Mouse (Mus musculus) stomach, postnatal 0 days (tissue): Measurements from ENCODE around the gene Zfp46. TPM values are rescaled to one million over a fixed set of nuclear protein-coding genes. Genes with fewer than 3 reads are reported as not detected.

ENCODE experiments used
- ATAC-seq: fragments of 200-750 bp; cut with Nextera tagmentation; 2 replicates; pipeline ENCODE4 v1.8.0; 2017; ENCODE audit not compliant: low FRiP score, low TSS enrichment
- DNase-seq: peaks from one replicate; pipeline ENCODE4 v3.0.0-alpha.2; 2016; ENCODE audit warnings: low spot score
- H3K27ac ChIP-seq: fragments of 300-500 bp; sonication (generic); replicated peaks from 2 replicates; pipeline ENCODE4 v1.5.1; 2014; ENCODE audit warnings: mild to moderate bottlenecking, control low read depth
- H3K27me3 ChIP-seq: fragments of 300-500 bp; sonication (generic); 2 replicates; pipeline ENCODE4 v1.6.1; 2014; ENCODE audit warnings: low read length; ENCODE audit not compliant: control insufficient read depth, insufficient read depth
- H3K36me3 ChIP-seq: fragments of 300-500 bp; sonication (generic); 2 replicates; pipeline ENCODE4 v1.6.1; 2014; ENCODE audit warnings: low read length, mixed read lengths; ENCODE audit not compliant: control insufficient read depth, insufficient read depth
- H3K4me1 ChIP-seq: fragments of 300-500 bp; sonication (generic); replicated peaks from 2 replicates; pipeline ENCODE4 v1.6.1; 2014; ENCODE audit warnings: antibody characterized with exemption; ENCODE audit not compliant: control insufficient read depth, insufficient read depth
- H3K4me2 ChIP-seq: fragments of 300-500 bp; sonication (generic); replicated peaks from 2 replicates; pipeline ENCODE4 v1.6.1; 2014; ENCODE audit warnings: low read depth, mild to moderate bottlenecking, control low read depth, moderate library complexity
- H3K4me3 ChIP-seq: fragments of 300-500 bp; sonication (generic); 2 replicates; pipeline ENCODE4 v1.5.1; 2014; ENCODE audit warnings: low read depth, low read length, control low read depth
- H3K9ac ChIP-seq: fragments of 300-500 bp; sonication (generic); 2 replicates; pipeline ENCODE4 v1.6.1; 2014; ENCODE audit warnings: mild to moderate bottlenecking, low read length, control low read depth, mixed read lengths
- H3K9me3 ChIP-seq: fragments of 300-500 bp; sonication (generic); 2 replicates; pipeline ENCODE4 v1.6.1; 2016; ENCODE audit warnings: low read length; ENCODE audit not compliant: control insufficient read depth
- CTCF ChIP-seq: IDR thresholded peaks from 2 replicates; pipeline ENCODE4 v1.5.1; 2016; ENCODE audit warnings: antibody characterized with exemption, low read depth, mild to moderate bottlenecking, moderate library complexity
- EP300 ChIP-seq: optimal IDR thresholded peaks from 2 replicates; pipeline ENCODE3; 2016; ENCODE audit warnings: antibody characterized with exemption
- WGBS: fragments of 180-500 bp; shearing (Covaris S2); extraction: QIAGEN DNeasy Blood & Tissue Kit; methylation state at CpG from one replicate; pipeline ENCODE4 v1.1.7; 2014; 5-methylcytosine and 5-hydroxymethylcytosine counted together
- polyA plus RNA-seq: library from polyadenylated mRNA; unstranded; fragments of >200 nt; fragmentation: Nextera tagmentation; extraction: Ambion mirVana; gene quantifications from 2 replicates; pipeline ENCODE4 v1.2.1, GENCODE M21; 2015

Gene Zfp46
- polyA plus RNA-seq, 1 experiment from 2014 or later: 8.8 TPM

DNA sequence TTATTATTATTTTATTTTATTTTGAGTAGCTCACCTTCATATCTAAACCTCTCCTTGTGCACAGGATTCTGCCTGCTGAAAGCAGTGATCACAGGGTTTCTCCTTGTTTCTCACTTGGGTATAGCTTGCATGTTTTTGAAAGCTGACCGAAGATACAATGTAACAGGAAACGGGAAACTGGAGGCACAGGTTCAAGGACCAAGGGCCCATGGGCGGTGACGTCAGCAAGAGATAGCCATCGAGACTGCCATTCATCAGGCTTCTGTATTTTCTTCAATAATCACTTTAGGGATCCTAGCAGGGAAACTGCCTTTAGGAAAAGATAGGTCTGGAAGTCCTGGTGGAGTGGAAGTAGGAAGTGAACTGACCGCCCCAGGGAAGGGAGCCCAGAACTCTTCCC is 7.2 kb downstream of the Zfp46 start:
- no peak for ATAC-seq
- 0 out of 2 replicates have a peak, but pooled peaks cover 2% of the 10 kb centered on the region for H3K4me1 ChIP-seq
- no peak overlapping the region for H3K4me2 ChIP-seq
- TF ChIP-seq EP300 (no peak), CTCF (no peak)
- H3K9ac ChIP-seq: no peak overlapping the region
- H3K27ac ChIP-seq: no peak overlapping the region
- 82% methylated on average over 6 of the region's 6 CpGs for WGBS
- H3K36me3 ChIP-seq: peaks cover 40% of the 10 kb centered on the region
- H3K27me3 ChIP-seq: no peaks in the 10 kb centered on the region
- no peak for DNase-seq
- H3K4me3 ChIP-seq: no peak overlapping the region
- H3K9me3 ChIP-seq: no peaks in the 10 kb centered on the region

DNA sequence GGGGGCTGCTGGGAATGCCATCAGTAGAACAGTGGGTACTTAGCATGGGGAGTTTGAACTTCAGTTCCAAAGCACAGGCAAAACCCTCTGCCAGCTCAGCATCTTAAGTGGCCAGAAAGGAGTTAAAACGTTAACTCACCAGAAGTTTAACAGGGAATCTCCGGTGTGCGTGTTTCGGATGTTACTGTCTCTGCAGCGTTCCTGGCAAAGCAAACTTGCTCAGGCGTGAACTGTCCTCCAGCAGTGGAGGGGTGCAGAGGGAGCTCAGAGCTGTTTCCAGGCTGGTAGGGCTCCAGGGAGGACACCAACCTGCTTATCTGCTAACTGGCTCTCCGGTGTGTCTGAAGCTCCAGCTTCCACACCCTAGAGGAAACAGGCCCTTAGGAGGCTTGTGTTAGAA is 11.5 kb downstream of the Zfp46 start:
- ATAC-seq: no peak
- Histone ChIP-seq H3K27me3 (no peaks in the 10 kb centered on the region), H3K4me2 (no peak overlapping the region), H3K4me3 (no peak overlapping the region), H3K36me3 (peaks cover 16% of the 10 kb centered on the region), H3K9me3 (no peaks in the 10 kb centered on the region), H3K4me1 (no peaks in the 10 kb centered on the region), H3K27ac (no peak overlapping the region), H3K9ac (no peak overlapping the region)
- 63% methylated on average over 7 of the region's 7 CpGs for WGBS
- no peak for DNase-seq
- TF ChIP-seq CTCF (no peak), EP300 (no peak)

DNA sequence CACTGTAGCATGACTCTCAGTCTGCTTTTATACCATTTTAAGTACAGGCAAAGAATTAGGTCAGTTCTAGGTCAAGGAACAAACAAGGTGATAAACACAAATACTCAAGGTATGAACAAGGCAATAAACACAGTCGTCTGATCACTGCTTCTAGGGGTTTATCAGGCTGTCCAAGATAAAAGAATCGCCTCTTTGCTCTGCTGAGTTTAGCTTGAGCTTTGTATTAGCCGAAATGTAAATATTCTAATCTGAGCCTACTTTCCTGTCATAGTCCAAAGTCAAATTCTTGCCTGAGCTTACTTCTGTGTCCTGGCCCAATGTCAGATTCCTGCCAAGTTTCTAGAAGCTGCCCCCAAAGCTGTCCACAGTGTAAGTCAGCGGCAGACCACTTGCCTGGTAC is 18.0 kb downstream of the Zfp46 start:
- TF ChIP-seq EP300: no peak
- TF ChIP-seq CTCF: no peak
- Histone ChIP-seq H3K9me3 (no peaks in the 10 kb centered on the region), H3K36me3 (no peaks in the 10 kb centered on the region), H3K4me3 (no peak overlapping the region), H3K4me2 (no peak overlapping the region), H3K27ac (0 out of 2 replicates have a peak overlapping the region, but pooled peaks have one; percentile 4), H3K4me1 (no peaks in the 10 kb centered on the region; the same call in 1 of the 2 replicates), H3K9ac (no peak overlapping the region), H3K27me3 (no peaks in the 10 kb centered on the region)
- 19% methylated on average over 4 of the region's 4 CpGs for WGBS
- DNase-seq (peak; percentile 17), ATAC-seq (peak; percentile 32; the same call in 1 of the 2 replicates)

DNA sequence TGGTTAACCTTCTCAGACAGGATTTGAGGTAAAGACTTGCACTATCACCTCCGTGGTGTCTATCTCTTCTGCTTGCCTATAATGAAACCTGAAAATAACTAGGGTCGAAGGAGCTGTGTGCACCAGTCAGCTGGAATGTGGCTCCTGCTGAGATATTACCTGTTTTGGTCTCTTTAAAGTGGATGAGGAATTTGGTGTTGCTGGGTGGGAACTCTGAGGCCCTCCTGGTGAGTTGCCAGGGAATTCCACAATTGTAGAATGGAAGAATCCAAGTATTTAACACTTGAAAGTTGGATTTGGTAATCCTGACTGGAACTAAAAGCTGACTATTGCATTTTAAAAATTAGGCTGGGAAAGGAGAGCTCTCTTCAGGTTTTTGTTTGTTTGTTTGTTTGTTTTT is 19.7 kb downstream of the Zfp46 start:
- Histone ChIP-seq H3K36me3 (no peaks in the 10 kb centered on the region), H3K9me3 (no peaks in the 10 kb centered on the region), H3K27me3 (no peaks in the 10 kb centered on the region), H3K27ac (no peak overlapping the region), H3K4me2 (no peak overlapping the region), H3K9ac (no peak overlapping the region), H3K4me1 (no peaks in the 10 kb centered on the region; the same call in 1 of the 2 replicates), H3K4me3 (no peak overlapping the region)
- ATAC-seq: no peak
- 38% methylated on average over 2 of the region's 2 CpGs for WGBS
- DNase-seq: no peak
- no peak for TF ChIP-seq EP300
- no peak for TF ChIP-seq CTCF

DNA sequence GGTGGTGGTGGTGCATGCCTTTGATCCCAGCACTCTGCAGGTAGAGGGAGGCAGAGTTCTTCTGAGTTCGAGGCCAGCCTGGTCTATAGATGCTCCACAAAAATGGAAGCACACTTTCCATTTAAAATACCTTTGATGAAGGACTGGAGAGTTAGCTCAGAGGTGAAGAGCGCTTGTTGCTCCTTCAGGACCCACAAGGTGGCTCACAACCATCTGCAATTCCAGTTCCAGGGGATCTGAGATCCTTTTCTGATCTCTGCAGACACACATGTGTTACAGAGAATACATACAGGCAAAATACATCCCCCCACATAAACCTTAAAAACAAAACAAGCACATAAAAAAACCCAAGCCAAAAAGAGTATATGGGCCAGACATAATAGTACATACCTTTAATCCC is 23.9 kb downstream of the Zfp46 start:
- Histone ChIP-seq H3K4me3 (no peak overlapping the region), H3K27ac (no peak overlapping the region), H3K9me3 (no peaks in the 10 kb centered on the region), H3K4me1 (peaks cover 2% of the 10 kb centered on the region; the same call in 1 of the 2 replicates), H3K9ac (no peak overlapping the region), H3K36me3 (no peaks in the 10 kb centered on the region), H3K4me2 (no peak overlapping the region), H3K27me3 (no peaks in the 10 kb centered on the region)
- 69% methylated on average over 2 of the region's 2 CpGs for WGBS
- no peak for DNase-seq
- ATAC-seq: no peak
- TF ChIP-seq CTCF (peak; percentile 40), EP300 (no peak)

DNA sequence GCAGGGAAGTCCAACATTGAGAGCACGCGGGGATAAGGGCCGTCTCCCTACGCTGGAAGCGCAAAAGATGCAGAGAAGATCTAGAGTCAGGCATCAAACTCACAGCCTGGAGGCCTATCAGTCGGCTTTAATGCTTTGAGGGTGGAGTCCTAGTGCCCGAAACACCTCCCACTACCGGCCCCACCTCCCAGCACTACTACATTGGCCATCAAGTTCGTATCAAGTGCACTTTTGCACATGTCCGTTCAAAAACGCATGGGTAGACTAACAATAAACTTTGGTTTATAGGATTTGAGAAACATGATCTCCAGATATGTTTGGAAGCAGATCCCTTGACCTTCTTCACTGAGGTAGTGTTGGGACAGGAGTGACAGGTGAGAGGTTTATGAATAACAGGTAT is 25.3 kb downstream of the Zfp46 start:
- Histone ChIP-seq H3K9me3 (no peaks in the 10 kb centered on the region), H3K4me1 (peaks cover 2% of the 10 kb centered on the region; the same call in 1 of the 2 replicates), H3K27ac (peak overlapping the region; percentile 97), H3K27me3 (no peaks in the 10 kb centered on the region), H3K4me2 (peak overlapping the region; percentile 63), H3K9ac (peak overlapping the region; percentile 66), H3K4me3 (peak overlapping the region; percentile 100), H3K36me3 (no peaks in the 10 kb centered on the region)
- WGBS: 3% methylated on average over 11 of the region's 11 CpGs
- TF ChIP-seq CTCF: peak; percentile 16; the same call in 1 of the 2 replicates
- no peak for TF ChIP-seq EP300
- peak; percentile 75 for DNase-seq
- no peak; the same call in 1 of the 2 replicates for ATAC-seq
